Mouse (Mus musculus): ENCODE results near the gene Slc25a33. TPM values are rescaled to one million over a fixed set of nuclear protein-coding genes. Genes with fewer than 3 reads are reported as not detected.

Gene Slc25a33
- polyA plus RNA-seq, 1 experiment = 34.3 TPM

DNA sequence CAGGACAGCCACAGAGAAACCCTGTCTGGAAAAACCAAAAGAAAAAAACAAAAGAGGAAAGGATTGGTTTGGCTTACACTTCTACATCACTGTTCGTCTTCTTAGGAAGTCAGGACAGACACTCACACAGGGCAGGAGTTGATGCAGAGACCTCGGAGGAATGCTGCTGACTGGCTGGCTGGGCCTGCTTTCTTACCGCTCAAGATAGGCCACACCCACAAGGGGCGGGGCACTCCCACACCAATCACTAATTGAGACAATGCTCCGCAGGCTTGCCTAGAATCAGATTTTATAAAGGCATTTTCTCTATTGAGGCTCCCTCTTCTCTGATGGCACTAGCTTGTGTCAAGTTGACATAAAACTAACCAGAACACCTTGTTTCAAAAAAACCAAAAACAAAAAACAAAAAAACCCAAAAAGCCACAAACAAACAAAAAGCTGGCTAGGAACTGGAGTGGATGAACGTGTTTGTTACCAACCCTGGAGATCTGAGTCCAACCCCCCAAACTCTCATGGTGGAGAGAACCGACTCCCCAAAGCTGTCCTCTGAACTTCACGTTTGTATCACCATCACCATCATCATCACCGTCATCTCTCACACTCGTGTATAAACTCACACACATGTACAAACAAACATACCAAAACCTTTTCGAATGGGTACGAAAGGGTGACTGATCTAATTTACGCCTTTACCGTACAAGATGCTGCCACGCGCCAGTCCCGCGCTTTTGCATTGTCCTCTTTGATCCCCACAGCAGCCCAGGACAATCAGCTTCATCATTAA, 72.5 kb downstream of the Slc25a33 start:
- Histone ChIP-seq H3K4me2 (ENCODE audit: low read depth) (no peak overlapping the region), H3K36me3 (ENCODE audit: control insufficient read depth, insufficient read depth) (no peaks in the 10 kb centered on the region), H3K79me2 (ENCODE audit: control insufficient read depth, insufficient read depth) (no peaks in the 10 kb centered on the region), H3K4me3 (no peak overlapping the region), H3K27me3 (ENCODE audit: control insufficient read depth, insufficient read depth, insufficient read length) (no peaks in the 10 kb centered on the region), H3ac (ENCODE audit: control insufficient read depth, insufficient read length) (no peak overlapping the region)
- TF ChIP-seq E2F4 (IDR thresholded peaks at IDR 0.05; ENCODE audit: insufficient read depth) = no peak
- TF ChIP-seq CEBPB (IDR thresholded peaks at IDR 0.05; ENCODE audit: insufficient read depth, poor library complexity, severe bottlenecking) = no peak
- no peak for TF ChIP-seq TCF3 (IDR thresholded peaks at IDR 0.05; ENCODE audit: insufficient read length, low read depth)
- no peak for TF ChIP-seq POLR2AphosphoS2 (IDR thresholded peaks at IDR 0.05; ENCODE audit: insufficient read length, low read depth)
- TF ChIP-seq REST (IDR thresholded peaks at IDR 0.05; ENCODE audit: insufficient read depth, insufficient read length) = no peak
- no peak for TF ChIP-seq MYOD1 (IDR thresholded peaks at IDR 0.05; ENCODE audit: control insufficient read depth in 1 of 3, insufficient read length in 2 of 3, low read depth in 2 of 3)
- no peak for TF ChIP-seq POLR2A (IDR thresholded peaks at IDR 0.05; ENCODE audit: insufficient read length, low read depth)
- no peak for TF ChIP-seq MAX (IDR thresholded peaks at IDR 0.05; ENCODE audit: low read depth)

DNA sequence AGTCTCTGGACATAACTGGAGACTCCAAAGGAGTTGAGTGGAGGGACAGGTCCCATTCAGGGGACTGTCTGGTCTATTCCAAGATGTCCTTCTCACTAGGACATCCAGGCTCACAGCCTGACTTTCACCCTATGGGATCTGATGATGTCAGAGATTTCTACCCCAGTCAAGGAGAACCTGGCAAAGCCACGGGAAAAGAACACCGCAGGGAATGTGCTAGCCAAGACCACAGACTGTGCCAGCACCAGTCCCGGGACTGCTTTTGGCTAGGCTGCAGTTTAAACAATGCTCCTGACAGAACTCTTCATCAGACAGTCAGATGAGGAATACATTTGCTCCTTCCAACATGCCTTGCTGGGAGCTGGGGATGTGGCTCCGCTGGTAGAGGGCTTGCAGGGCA, 74.1 kb downstream of the Slc25a33 start:
- H3ac ChIP-seq (ENCODE audit: control insufficient read depth, insufficient read length) = no peak overlapping the region
- H3K4me2 ChIP-seq (ENCODE audit: low read depth) = no peak overlapping the region
- no peaks in the 10 kb centered on the region for H3K27me3 ChIP-seq (ENCODE audit: control insufficient read depth, insufficient read depth, insufficient read length)
- no peak overlapping the region for H3K4me3 ChIP-seq
- no peaks in the 10 kb centered on the region for H3K36me3 ChIP-seq (ENCODE audit: control insufficient read depth, insufficient read depth)
- TF ChIP-seq POLR2A (IDR thresholded peaks at IDR 0.05; ENCODE audit: insufficient read length, low read depth) (no peak), MAX (IDR thresholded peaks at IDR 0.05; ENCODE audit: low read depth) (no peak), TCF12 (IDR thresholded peaks at IDR 0.05; ENCODE audit: insufficient read depth, poor library complexity, severe bottlenecking) (no peak), SRF (IDR thresholded peaks at IDR 0.05; ENCODE audit: control insufficient read depth, insufficient read length, low read depth) (no peak), MYOD1 (IDR thresholded peaks at IDR 0.05; ENCODE audit: control insufficient read depth in 1 of 3, insufficient read length in 2 of 3, low read depth in 2 of 3) (no peak), REST (IDR thresholded peaks at IDR 0.05; ENCODE audit: insufficient read depth, insufficient read length) (no peak)
- H3K79me2 ChIP-seq (ENCODE audit: control insufficient read depth, insufficient read depth) = no peaks in the 10 kb centered on the region

GRCm38 (mm10) chr4:149698197-149698821, 75.8 kb downstream of the Slc25a33 start:
- TF ChIP-seq SRF (IDR thresholded peaks at IDR 0.05; ENCODE audit: control insufficient read depth, insufficient read length, low read depth) (no peak), MYOD1 (IDR thresholded peaks at IDR 0.05; ENCODE audit: control insufficient read depth in 1 of 3, insufficient read length in 2 of 3, low read depth in 2 of 3) (no peak), POLR2A (IDR thresholded peaks at IDR 0.05; ENCODE audit: insufficient read length, low read depth) (no peak), E2F4 (IDR thresholded peaks at IDR 0.05; ENCODE audit: insufficient read depth) (no peak), REST (IDR thresholded peaks at IDR 0.05; ENCODE audit: insufficient read depth, insufficient read length) (no peak), MAX (IDR thresholded peaks at IDR 0.05; ENCODE audit: low read depth) (no peak)
- no peaks in the 10 kb centered on the region for H3K79me2 ChIP-seq (ENCODE audit: control insufficient read depth, insufficient read depth)
- no peaks in the 10 kb centered on the region for H3K27me3 ChIP-seq (ENCODE audit: control insufficient read depth, insufficient read depth, insufficient read length)
- peak overlapping the region; percentile 63 for H3K4me2 ChIP-seq (ENCODE audit: low read depth)
- H3K4me3 ChIP-seq = no peak overlapping the region
- H3ac ChIP-seq (ENCODE audit: control insufficient read depth, insufficient read length) = no peak overlapping the region
- H3K36me3 ChIP-seq (ENCODE audit: control insufficient read depth, insufficient read depth) = no peaks in the 10 kb centered on the region

- Histone ChIP-seq H3K36me3 (ENCODE audit: control insufficient read depth, insufficient read depth) (no peaks in the 10 kb centered on the region), H3ac (ENCODE audit: control insufficient read depth, insufficient read length) (no peak overlapping the region), H3K4me3 (no peak overlapping the region), H3K79me2 (ENCODE audit: control insufficient read depth, insufficient read depth) (no peaks in the 10 kb centered on the region), H3K27me3 (ENCODE audit: control insufficient read depth, insufficient read depth, insufficient read length) (no peaks in the 10 kb centered on the region), H3K4me2 (ENCODE audit: low read depth) (peak overlapping the region; percentile 63)
- no peak for TF ChIP-seq MAX (IDR thresholded peaks at IDR 0.05; ENCODE audit: low read depth)
- no peak for TF ChIP-seq TCF12 (IDR thresholded peaks at IDR 0.05; ENCODE audit: insufficient read depth, poor library complexity, severe bottlenecking)
- TF ChIP-seq CEBPB (IDR thresholded peaks at IDR 0.05; ENCODE audit: insufficient read depth, poor library complexity, severe bottlenecking) = no peak
- no peak for TF ChIP-seq MYOG (IDR thresholded peaks at IDR 0.05; ENCODE audit: control insufficient read depth in 1 of 3, insufficient read depth in 1 of 3, insufficient read length in 2 of 3, low read depth in 2 of 3)
- TF ChIP-seq REST (IDR thresholded peaks at IDR 0.05; ENCODE audit: insufficient read depth, insufficient read length) = no peak
- TF ChIP-seq E2F4 (IDR thresholded peaks at IDR 0.05; ENCODE audit: insufficient read depth) = no peak
- TF ChIP-seq POLR2AphosphoS2 (IDR thresholded peaks at IDR 0.05; ENCODE audit: insufficient read length, low read depth) = no peak
Measured at GRCm38 (mm10) chr4:149697506-149698196, 76.4 kb downstream of the Slc25a33 start.

All from myocyte (in vitro differentiated cells).